Mouse (Mus musculus): ENCODE results near the gene Lyzl6. TPM values are rescaled to one million over a fixed set of nuclear protein-coding genes. Genes with fewer than 3 reads are reported as not detected.
"Not testable (repeated sequence)": the region's sequence is repeated elsewhere in the genome, so short reads cannot be mapped to it uniquely, and the experiment has no call there.

The Lyzl6 gene
- polyA plus RNA-seq (2012; rRNA removed) = not detected in 2 replicates

DNA sequence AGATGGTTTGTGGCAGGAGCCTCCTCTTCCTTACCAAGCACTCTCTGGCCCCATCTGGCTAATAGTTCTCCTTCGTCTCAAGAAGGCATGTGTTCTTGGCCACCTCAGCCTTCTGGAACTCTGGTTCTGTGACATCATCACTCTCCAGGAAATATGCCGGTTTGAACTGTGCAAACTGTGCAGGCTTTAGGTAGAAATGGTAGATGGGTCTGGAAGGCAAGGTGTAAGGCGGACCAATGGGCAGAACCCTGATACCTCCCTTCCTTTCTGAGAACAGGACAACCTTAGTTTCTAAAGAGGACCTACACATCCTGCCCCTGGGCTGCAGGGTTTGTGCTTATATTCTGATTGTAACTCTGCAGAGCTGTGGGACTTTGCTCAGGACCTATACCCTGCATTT, at the start of gene Lyzl6:
Lyzl6 (minus strand) TSS at position 101 of the 400 bp plus-strand sequence.
- DNase-seq (ENCODE audit: low spot score) = no peak

DNA sequence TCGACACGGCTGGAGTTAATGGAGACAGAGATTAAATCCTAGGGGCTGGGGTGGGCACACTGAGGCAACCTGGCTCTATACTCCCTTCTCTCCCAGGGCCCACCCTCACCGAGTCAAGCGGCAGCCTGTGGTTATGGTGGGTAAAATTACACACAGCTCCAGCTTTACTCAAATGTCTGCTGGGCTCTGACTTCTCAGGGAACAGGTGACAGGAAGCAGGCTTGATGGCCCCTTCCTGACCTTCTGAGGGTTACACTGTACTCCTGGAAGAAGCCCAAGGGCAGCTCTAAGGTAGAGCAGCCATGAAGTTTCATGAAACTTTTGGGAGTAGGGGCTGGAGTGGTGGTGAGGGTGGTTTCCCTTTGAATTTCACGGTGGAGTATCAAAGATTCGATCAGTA, 48.0 kb upstream of the Lyzl6 start:
- DNase-seq (ENCODE audit: low spot score) = no peak

GRCm38 (mm10) chr11:103685261-103685736, 46.6 kb upstream of the Lyzl6 start:
- no peak for DNase-seq (ENCODE audit: low spot score)

GRCm38 (mm10) chr11:103683667-103684334, 45.1 kb upstream of the Lyzl6 start:
- DNase-seq (ENCODE audit: low spot score) = no peak

GRCm38 (mm10) chr11:103677042-103677441, 38.4 kb upstream of the Lyzl6 start:
- not testable (repeated sequence) for DNase-seq (ENCODE audit: low spot score)

DNA sequence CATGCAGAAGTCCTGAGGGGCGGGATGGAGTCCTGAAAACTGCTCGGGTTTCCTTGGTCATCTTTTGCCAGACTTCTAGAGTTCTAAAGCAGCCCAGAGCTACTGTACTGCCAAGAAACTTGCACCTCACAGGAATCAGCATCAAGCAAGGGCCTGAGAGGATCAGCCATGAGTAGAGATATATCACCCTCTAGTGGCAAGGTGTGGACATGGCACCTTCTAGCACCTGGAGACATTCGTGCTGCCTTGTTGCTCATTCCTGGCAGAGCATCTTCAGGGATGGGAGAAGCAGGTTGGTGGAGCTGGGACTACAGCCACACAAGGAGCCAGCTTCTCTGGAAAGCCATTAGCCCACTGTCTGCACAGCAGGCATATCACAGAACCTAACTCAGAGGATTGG, 36.9 kb upstream of the Lyzl6 start:
- no peak for DNase-seq (ENCODE audit: low spot score)

DNA sequence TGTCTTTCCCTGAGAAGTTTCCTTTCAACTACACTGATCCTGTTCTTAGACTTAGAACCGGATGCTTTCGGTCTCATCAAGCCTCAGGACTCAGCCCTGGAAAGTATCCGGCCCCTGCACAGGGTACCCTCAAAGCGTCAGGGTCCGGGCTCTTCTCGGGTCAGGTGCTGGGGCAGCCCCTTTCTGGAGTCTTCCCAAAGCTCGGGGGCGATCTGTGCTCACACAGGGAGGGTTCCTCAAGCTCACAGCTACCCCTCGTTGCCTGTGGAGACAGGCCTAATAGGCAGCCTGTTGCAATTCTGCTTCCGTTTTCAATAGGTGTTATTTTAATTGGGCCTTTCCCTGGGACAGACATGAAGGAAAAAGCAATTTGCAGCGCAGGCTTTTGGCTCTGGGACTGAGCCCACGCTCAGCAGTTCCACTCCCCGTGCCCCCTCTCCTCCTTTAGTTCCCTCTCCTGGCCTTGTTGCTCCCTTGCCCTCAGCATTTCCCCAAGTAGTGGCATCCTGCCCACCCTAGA, 28.3 kb upstream of the Lyzl6 start:
- DNase-seq (ENCODE audit: low spot score) = no peak

DNA sequence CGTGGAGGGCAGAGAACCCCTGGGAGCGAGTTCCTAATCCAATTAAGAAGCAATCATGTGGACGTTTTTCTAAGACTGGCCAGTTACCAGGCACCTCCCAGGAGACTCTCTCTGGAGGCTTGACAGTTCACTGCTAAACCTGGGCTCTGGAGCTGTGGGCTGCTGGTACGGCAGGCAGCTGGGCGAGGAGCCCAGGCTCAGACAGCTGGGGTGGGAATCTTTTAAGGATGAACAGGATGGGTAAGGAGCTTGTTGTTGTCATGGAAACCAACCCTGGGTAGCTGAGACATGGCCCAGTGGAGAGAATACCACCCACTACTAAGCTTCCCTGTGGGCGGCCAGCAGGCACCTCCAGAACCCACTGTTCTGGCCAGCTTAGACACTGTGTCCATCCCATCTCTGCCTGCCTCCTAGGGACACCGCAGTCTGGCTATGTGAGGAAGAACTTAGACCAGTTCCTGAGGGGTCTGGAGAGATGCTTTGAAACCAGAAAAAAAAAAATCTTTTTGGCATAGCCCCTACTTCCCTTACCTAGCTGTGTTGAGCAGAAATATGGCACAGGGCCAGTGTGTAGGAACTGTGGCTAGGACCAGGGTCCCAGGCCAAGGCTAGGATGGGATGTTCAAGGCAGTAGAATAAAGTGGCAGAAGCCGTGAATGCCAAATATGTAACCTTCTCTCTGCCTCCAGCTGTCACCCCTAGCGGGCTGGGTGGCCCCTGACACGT, 27.7 kb upstream of the Lyzl6 start:
- DNase-seq (ENCODE audit: low spot score) = no peak

GRCm38 (mm10) chr11:103665695-103666094, 27.0 kb upstream of the Lyzl6 start:
- no peak for DNase-seq (ENCODE audit: low spot score)

DNA sequence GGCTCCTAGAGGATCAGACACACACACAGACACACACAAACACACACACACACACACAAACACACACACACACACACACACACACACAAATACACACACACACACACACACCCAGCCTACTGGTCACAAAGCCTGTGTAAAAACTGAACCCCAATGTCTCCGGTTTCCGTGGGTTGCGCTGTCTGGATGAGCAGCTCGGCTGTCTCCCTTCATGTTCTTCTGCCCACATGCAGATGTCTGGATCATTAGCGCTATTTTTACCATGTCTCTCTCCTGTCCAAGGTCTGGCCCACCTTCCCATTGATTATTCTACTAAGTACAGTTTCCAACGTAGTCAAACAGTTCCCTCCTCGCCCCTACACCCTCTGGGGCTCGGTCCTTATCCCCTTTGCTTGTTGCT, 24.4 kb upstream of the Lyzl6 start:
- no peak for DNase-seq (ENCODE audit: low spot score)

- DNase-seq (ENCODE audit: low spot score) = no peak
Measured at GRCm38 (mm10) chr11:103662546-103662945, 23.9 kb upstream of the Lyzl6 start.

GRCm38 (mm10) chr11:103661863-103662262, 23.2 kb upstream of the Lyzl6 start:
- DNase-seq (ENCODE audit: low spot score) = no peak

- DNase-seq (ENCODE audit: low spot score) = no peak
Measured at GRCm38 (mm10) chr11:103658189-103658588, 19.5 kb upstream of the Lyzl6 start.

GRCm38 (mm10) chr11:103656520-103656919, 17.8 kb upstream of the Lyzl6 start:
- no peak for DNase-seq (ENCODE audit: low spot score)

- no peak for DNase-seq (ENCODE audit: low spot score)
Measured at GRCm38 (mm10) chr11:103653359-103653965, 14.8 kb upstream of the Lyzl6 start.

GRCm38 (mm10) chr11:103651426-103651825, 12.7 kb upstream of the Lyzl6 start:
- DNase-seq (ENCODE audit: low spot score) = no peak

DNA sequence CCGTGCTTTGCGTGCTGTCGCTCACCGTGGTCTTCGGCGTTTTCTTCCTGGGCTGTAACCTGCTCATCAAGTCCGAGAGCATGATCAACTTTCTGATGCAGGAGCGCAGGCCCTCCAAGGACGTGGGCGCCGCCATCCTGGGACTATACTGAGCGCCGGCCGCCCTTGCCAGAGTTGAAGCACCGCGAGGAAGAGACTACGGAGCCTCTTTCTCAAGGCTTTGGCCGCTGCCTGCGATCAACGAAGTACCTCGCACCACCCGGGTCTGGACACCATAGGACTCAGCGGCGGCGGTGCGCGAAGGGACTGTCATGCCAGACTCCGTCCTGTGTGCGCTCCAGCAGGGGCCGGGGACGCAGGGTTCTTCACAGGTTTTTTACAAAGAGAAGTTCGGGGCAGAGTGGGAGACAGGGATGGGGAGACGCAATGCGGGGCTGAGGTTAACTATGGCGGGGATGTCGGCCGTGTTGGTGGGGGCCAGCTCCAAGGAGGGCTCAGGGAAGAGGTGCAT, 11.3 kb upstream of the Lyzl6 start:
- DNase-seq (ENCODE audit: low spot score) = no peak

GRCm38 (mm10) chr11:103649301-103649982, 10.8 kb upstream of the Lyzl6 start, which contains the start of gene Rprml:
Gene Rprml (plus strand): TSS chr11:103649570.
- no peak for DNase-seq (ENCODE audit: low spot score)

DNA sequence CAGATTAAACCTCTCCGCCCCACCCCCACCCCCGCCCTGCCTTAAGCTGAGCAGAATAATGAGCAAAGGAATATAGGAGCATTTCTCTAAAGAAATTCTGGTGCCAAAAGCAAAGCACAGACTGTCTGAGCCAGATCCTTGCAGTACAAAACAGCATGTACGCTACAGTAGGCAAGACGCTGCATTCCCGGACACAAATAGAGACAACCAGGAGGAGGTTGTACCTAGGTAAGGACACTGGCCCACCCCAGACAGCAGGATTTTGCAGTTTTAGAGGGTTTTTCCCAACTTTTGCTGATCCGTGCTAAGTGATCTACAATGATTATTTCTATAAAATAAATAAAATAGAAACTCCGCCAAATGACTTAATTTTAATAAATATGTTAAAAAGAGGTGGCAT, 10.0 kb upstream of the Lyzl6 start:
- DNase-seq (ENCODE audit: low spot score) = no peak

DNA sequence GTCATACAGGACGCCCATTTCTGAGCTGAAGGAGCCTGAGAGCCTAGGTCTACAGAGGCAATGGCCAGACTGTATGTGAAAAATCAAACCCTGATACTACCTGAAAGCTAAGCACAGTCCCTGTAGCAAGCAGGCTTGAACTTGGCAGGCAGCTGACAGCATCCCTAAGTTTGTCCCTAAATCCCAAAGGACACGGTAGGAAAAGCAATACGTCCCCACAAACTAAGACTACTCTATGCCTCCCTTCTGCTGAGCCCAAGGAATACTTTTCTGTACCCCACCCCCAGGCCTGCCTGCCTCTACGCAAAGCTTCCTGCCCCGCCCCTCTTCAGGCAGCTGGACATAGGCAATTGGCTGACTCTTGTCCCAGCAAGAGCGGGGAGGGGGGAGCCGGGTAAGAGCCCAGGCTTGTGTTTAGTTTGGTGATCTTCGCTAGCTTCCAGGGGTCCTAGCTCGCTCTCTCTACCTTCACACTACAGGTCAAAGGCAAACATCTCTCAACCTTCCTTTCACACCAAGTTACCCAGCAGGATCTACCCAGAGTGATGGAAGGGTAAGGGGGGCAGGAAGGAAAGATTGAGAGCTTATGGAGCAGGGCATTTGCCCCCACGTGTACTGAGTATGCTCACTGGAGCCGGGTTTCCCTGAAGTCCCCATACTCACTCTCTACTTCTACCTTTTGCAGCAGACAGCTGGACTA, 9.4 kb upstream of the Lyzl6 start:
- DNase-seq (ENCODE audit: low spot score) = no peak

GRCm38 (mm10) chr11:103646301-103646700, 7.6 kb upstream of the Lyzl6 start:
- no peak for DNase-seq (ENCODE audit: low spot score)
